Mouse (Mus musculus): ENCODE data around the gene Arid3c. TPM values are rescaled to one million over a fixed set of nuclear protein-coding genes. Genes with fewer than 3 reads are reported as not detected.

Gene Arid3c
- polyA plus RNA-seq, 1 experiment from 2014 or later: 0.20 TPM

DNA sequence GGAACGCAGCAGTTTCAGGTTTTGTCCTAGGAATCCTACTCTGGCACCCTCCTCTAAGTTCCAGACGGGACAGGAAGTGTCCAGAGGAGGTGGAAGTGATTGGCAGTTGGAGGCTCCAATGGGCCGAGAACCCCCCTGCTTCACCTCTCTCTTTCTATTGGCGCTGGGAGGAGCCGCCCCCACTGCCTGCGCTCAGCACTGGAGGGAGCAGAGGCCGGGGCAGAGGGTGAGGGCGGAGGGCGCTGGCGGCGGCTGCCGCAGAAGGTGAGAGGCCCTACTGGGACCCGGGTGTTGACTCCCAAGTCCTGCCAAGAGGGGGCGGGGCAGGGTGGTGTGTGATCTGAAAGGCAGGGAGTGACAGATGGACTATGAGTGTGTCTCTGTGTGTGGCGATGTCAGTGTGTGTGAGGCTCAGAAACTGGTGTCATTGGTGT is 29.4 kb upstream of the Arid3c start:
- H3K4me3 ChIP-seq: peak overlapping the region; percentile 61
- under 1% methylated on average over 15 of the region's 15 CpGs for WGBS
- peak overlapping the region; percentile 82 for H3K9ac ChIP-seq
- H3K27me3 ChIP-seq: no peaks in the 10 kb centered on the region
- H3K4me2 ChIP-seq: peak overlapping the region; percentile 95
- H3K36me3 ChIP-seq: peaks cover 24% of the 10 kb centered on the region
- peaks cover 49% of the 10 kb centered on the region for H3K4me1 ChIP-seq
- peak overlapping the region; percentile 99 for H3K27ac ChIP-seq
- H3K9me3 ChIP-seq: no peaks in the 10 kb centered on the region
- peak; percentile 82 for ATAC-seq (ENCODE audit: insufficient number of reproducible peaks, insufficient read depth, low FRiP score, low TSS enrichment, low read depth)

DNA sequence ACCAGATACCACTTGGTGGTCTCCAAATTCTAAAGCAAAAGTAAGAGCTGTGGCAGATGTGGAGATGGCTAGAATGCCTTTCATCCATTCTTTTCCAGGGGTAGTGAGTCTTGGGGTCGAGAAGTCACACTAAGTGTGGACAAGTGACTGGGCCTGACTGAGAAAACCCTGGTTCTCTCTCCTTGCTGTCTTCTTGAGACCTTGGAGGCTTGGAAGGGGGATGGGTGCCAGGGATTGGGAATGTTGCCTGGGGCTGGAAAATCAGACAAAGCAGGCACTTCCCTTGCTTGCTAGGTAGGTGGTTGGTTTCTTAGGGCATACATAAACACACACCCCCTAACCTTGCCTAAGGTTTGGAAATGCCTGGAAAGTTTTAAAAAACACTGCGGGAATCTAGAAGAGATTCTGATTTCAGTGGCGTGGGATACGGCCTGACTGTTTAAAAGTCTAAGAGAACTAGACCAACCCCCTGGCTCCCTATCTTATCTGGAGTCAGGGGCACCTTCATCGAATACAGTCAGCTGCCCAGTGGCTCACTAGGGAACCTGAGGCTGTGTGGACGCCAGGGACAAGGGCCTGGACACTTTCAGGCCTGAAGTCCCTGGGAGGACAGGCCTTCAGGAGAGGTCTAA is 28.8 kb upstream of the Arid3c start:
- Histone ChIP-seq H3K4me2 (peak overlapping the region; percentile 95), H3K9ac (peak overlapping the region; percentile 82), H3K9me3 (no peaks in the 10 kb centered on the region), H3K36me3 (peaks cover 24% of the 10 kb centered on the region), H3K27me3 (no peaks in the 10 kb centered on the region), H3K4me1 (peaks cover 52% of the 10 kb centered on the region), H3K27ac (peak overlapping the region; percentile 99), H3K4me3 (peak overlapping the region; percentile 61)
- ATAC-seq (ENCODE audit: insufficient number of reproducible peaks, insufficient read depth, low FRiP score, low TSS enrichment, low read depth): no peak
- WGBS: 32% methylated on average over 6 of the region's 6 CpGs

DNA sequence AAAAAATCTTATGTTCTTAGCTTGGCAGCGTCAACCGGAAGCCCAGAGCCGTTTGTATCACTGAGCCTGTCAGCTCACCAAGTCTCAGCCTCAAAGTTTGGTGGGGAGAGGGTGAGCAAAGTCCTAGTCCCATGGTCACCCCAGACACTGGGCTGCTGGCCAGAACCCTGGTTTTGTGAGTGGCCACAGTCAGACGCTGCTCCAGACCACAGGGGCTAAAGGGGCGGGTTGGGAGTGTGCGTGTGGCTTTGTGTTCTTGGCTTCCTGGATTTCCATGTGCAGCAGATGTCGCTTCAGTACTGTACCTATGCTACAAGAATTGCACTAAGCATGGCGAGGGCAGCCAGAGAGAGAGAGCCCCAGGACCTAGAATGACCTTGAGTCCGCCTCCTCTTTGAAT is 28.3 kb upstream of the Arid3c start:
- no peak for ATAC-seq (ENCODE audit: insufficient number of reproducible peaks, insufficient read depth, low FRiP score, low TSS enrichment, low read depth)
- Histone ChIP-seq H3K4me1 (peaks cover 56% of the 10 kb centered on the region), H3K36me3 (peaks cover 24% of the 10 kb centered on the region), H3K27ac (peak overlapping the region; percentile 99), H3K27me3 (no peaks in the 10 kb centered on the region), H3K4me2 (no peak overlapping the region), H3K4me3 (no peak overlapping the region), H3K9me3 (no peaks in the 10 kb centered on the region), H3K9ac (peak overlapping the region; percentile 82; the same call in 1 of the 2 replicates)
- WGBS: 81% methylated on average over 9 of the region's 9 CpGs

DNA sequence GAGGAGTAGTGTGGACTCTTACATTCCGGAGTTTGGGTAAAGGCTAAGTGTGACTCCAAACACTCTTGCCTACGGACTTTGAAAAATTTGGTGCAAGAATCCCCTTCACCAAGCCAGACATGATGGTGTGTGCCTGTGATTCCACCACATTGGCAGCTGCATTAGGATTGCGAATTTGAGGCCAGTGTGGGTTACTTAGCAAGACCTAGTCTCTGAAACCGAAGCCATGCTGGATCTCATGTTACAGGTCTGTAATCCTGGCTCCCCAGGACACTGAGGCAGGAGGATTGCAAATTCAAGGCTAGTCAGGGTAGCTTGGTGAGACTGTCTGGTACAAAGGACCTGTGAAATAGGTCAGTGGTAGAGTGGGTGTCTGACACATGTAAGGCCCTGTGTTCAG is 27.8 kb upstream of the Arid3c start:
- WGBS: 90% methylated on average over 4 of the region's 4 CpGs
- Histone ChIP-seq H3K27me3 (no peaks in the 10 kb centered on the region), H3K4me1 (peaks cover 53% of the 10 kb centered on the region), H3K9ac (no peak overlapping the region), H3K4me3 (no peak overlapping the region), H3K4me2 (no peak overlapping the region), H3K27ac (0 out of 2 replicates have a peak overlapping the region, but pooled peaks have one; percentile 99), H3K36me3 (peaks cover 24% of the 10 kb centered on the region), H3K9me3 (no peaks in the 10 kb centered on the region)
- ATAC-seq (ENCODE audit: insufficient number of reproducible peaks, insufficient read depth, low FRiP score, low TSS enrichment, low read depth): no peak

DNA sequence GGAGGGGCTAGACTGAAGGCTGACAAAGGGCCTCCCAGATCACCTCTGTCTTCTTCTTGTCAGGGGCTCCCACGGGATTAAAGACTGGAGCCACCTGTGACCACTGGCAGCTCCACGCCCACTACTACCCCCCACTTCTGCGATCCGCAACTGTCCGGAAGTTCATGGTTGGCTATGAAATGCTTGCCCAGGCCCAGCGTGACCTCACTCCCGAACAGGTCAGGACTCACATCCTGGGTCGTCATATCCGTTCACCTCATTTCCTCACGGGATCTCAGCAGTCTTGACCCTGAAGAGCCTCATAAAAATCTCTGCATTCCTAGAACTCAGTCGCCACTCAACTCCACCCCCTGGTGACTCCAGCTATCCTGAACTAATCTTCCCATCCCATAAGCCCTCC is 27.1 kb upstream of the Arid3c start:
- WGBS: 84% methylated on average over 11 of the region's 11 CpGs
- no peak for ATAC-seq (ENCODE audit: insufficient number of reproducible peaks, insufficient read depth, low FRiP score, low TSS enrichment, low read depth)
- no peak overlapping the region for H3K9ac ChIP-seq
- H3K4me1 ChIP-seq: peaks cover 48% of the 10 kb centered on the region
- peaks cover 24% of the 10 kb centered on the region for H3K36me3 ChIP-seq
- H3K27ac ChIP-seq: no peak overlapping the region
- no peak overlapping the region for H3K4me3 ChIP-seq
- no peaks in the 10 kb centered on the region for H3K9me3 ChIP-seq
- no peak overlapping the region for H3K4me2 ChIP-seq
- H3K27me3 ChIP-seq: no peaks in the 10 kb centered on the region

DNA sequence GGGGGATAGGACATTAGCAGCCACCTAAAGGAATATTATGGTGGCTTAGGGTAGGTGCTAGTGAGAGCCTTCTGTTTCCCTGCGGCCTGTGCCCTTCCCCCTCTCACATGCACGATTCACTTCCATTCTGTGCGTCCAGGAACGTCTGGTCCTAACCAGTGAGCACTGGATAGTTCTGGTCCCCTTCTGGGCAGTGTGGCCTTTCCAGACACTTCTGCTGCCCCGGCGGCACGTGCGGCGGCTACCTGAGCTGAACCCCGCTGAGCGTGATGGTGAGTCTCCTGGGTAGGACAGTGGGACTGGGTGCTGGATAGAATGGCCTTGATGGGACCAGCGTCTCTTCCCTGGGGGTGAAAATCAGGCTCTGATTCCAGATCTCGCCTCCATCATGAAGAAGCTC is 26.4 kb upstream of the Arid3c start:
- H3K4me3 ChIP-seq: no peak overlapping the region
- peaks cover 42% of the 10 kb centered on the region for H3K4me1 ChIP-seq
- H3K4me2 ChIP-seq: no peak overlapping the region
- H3K9ac ChIP-seq: no peak overlapping the region
- no peaks in the 10 kb centered on the region for H3K9me3 ChIP-seq
- ATAC-seq (ENCODE audit: insufficient number of reproducible peaks, insufficient read depth, low FRiP score, low TSS enrichment, low read depth): no peak
- H3K27ac ChIP-seq: no peak overlapping the region
- 88% methylated on average over 13 of the region's 13 CpGs for WGBS
- no peaks in the 10 kb centered on the region for H3K27me3 ChIP-seq
- peaks cover 24% of the 10 kb centered on the region for H3K36me3 ChIP-seq

DNA sequence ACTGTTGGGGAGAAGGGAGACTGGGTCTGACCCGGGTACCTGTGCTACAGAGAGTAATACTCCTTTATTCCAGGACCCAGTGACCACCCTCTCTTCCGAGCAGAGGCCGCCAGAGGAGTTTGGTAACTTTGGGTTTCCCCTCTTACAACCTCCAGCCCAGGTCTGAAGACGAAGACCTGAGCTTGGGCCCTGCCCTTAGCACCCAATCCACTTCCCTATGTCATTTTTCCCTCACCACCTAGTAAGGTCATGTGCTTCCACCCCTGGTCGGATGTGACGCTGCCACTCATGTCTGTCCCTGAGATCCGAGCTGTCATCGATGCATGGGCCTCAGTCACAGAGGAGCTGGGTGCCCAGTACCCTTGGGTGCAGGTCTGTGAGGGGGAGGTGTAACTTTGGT is 25.5 kb upstream of the Arid3c start:
- H3K27me3 ChIP-seq: no peaks in the 10 kb centered on the region
- peak overlapping the region; percentile 78 for H3K4me2 ChIP-seq
- peaks cover 33% of the 10 kb centered on the region for H3K4me1 ChIP-seq
- H3K27ac ChIP-seq: peak overlapping the region; percentile 28; the same call in 1 of the 2 replicates
- no peak for ATAC-seq (ENCODE audit: insufficient number of reproducible peaks, insufficient read depth, low FRiP score, low TSS enrichment, low read depth)
- WGBS: 81% methylated on average over 8 of the region's 8 CpGs
- peak overlapping the region; percentile 77 for H3K9ac ChIP-seq
- H3K36me3 ChIP-seq: peaks cover 24% of the 10 kb centered on the region
- peak overlapping the region; percentile 65 for H3K4me3 ChIP-seq
- no peaks in the 10 kb centered on the region for H3K9me3 ChIP-seq

DNA sequence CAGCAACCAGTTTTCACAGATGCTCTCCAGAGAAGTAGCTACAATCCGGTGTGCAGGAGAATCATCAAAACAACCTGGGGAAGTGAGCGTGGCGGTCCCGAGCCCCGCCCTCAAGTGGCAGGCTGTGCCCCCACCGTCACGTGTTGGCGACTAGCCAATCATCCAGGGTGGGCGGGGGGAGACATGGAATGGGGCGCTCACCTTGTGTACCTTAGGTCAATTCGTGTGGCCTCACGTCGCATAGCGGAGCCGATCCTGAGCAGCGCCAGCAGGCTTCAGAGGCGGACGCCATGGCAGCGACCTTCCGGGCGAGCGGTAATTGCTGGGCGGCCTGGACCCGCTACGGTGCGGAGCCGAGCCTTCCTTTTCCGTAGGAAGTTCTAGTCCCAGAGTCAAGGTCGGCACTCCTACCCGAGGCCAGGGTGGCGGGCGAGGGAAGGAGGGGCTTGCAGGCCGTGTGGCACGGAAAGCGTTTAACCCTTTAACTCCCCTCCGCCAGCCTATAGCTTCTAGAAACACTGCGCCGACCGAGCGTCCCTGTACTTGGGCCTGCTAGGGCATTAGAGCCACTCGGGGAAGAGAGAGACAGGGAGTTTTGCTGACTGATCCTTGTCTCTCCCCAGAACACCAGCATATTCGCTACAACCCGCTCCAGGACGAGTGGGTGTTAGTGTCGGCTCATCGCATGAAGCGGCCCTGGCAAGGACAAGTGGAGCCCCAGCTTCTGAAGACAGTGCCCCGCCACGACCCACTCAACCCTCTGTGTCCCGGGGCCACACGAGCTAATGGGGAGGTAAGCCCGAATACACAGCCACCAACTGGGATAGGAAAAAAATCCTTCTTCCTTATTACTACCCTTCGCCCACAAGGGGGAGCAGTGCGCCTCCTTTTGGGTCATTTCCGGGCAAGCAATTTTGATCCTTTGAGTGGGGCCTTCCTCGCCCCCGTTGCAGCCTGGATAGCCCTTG is 24.7 kb upstream of the Arid3c start, which contains the start of gene Sigmar1:
Gene Sigmar1, minus strand, starts transcription at position 820 of the 968 bp plus-strand sequence.
- WGBS: 0% methylated on average over 57 of the region's 57 CpGs
- peak within 1 kb of the TSS; percentile 77 for H3K9ac ChIP-seq
- ATAC-seq (ENCODE audit: insufficient number of reproducible peaks, insufficient read depth, low FRiP score, low TSS enrichment, low read depth): peak; percentile 40; the same call in 1 of the 2 replicates
- H3K27me3 ChIP-seq: no peaks in the 10 kb centered on the region
- peak within 1 kb of the TSS; percentile 78 for H3K4me2 ChIP-seq
- no peaks in the 10 kb centered on the region for H3K9me3 ChIP-seq
- peak within 1 kb of the TSS; percentile 65 for H3K4me3 ChIP-seq
- H3K36me3 ChIP-seq: peaks cover 24% of the 10 kb centered on the region
- H3K4me1 ChIP-seq: peaks cover 26% of the 10 kb centered on the region
- H3K27ac ChIP-seq: peak within 1 kb of the TSS; percentile 93

DNA sequence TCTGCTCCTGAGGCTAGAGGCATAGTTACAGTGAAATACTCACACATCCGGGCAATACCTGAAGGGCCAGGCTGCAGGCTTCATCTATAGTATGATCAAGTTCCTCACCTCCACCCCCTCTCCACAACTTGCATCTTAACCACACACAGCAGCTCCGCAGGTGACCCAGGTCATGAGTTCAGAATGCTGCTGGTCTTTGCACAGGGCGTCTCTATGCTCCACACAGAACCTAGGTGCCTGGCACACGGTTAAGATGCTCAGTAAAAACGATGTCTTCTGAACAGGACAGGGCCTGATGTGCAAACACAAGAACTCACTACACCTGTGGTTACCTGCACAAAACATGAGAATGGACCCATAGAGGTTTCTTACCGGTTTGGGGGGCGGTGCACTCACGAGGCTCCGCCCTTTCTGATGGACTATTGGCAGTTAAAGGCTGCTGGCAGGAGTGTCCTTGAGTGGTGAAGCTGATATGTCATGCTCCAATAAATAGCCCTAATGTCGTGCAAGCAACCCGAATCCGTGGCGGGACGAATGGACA is 23.9 kb upstream of the Arid3c start, which contains the start of gene Galt:
Gene Galt, plus strand, starts transcription at position 432 of the 541 bp plus-strand sequence.
- Histone ChIP-seq H3K27ac (peak within 1 kb of the TSS; percentile 93), H3K9ac (peak within 1 kb of the TSS; percentile 77), H3K27me3 (no peaks in the 10 kb centered on the region), H3K36me3 (peaks cover 24% of the 10 kb centered on the region), H3K9me3 (no peaks in the 10 kb centered on the region), H3K4me2 (peak within 1 kb of the TSS; percentile 78), H3K4me3 (peak within 1 kb of the TSS; percentile 65), H3K4me1 (peaks cover 23% of the 10 kb centered on the region)
- ATAC-seq (ENCODE audit: insufficient number of reproducible peaks, insufficient read depth, low FRiP score, low TSS enrichment, low read depth): peak; percentile 16; the same call in 1 of the 2 replicates
- 12% methylated on average over 14 of the region's 14 CpGs for WGBS

DNA sequence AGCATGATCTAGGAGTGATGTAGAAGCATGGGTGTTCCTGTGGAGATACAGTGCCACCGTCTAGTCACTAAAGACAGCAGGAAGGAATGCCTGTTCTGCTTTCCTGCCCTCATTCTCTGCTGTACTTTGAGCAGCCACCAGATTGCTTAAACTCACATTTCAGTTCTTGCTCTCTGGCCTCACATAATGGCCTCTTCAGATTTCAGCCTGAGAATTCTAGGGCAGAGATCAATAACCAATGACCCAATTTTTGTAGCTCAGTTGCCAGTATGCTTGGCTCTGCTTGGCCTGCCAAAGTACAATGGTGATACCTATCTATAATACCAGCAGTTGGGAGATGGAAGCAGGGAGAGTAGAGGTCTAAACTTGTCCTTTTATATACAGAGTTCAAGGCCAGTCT is 14.1 kb upstream of the Arid3c start:
- H3K36me3 ChIP-seq: peaks cover 5% of the 10 kb centered on the region; the same call in 1 of the 2 replicates
- no peak for ATAC-seq (ENCODE audit: insufficient number of reproducible peaks, insufficient read depth, low FRiP score, low TSS enrichment, low read depth)
- WGBS: 65% methylated on average over 1 of the region's 1 CpGs

DNA sequence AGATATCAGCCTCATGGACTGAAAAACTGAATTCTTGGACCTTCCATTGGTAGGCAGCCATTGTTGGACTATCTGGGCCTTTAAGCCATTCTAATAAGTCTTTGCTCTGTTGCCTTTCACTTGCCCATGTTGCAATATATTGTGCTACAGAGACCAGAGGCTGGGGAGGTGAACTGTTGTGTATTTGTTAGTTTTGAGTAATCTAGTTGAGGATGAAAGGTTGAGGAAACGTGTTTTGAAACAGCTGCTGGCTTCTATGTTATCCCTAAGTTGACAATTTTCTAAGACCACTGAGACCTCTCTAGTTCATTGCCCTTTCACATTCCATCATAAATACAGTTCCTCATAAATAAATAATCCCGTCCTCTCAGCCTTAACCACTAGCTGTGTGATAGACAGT is 13.2 kb upstream of the Arid3c start:
- H3K27ac ChIP-seq: no peak overlapping the region
- ATAC-seq (ENCODE audit: insufficient number of reproducible peaks, insufficient read depth, low FRiP score, low TSS enrichment, low read depth): no peak
- 80% methylated on average over 2 of the region's 2 CpGs for WGBS
- no peak overlapping the region for H3K4me3 ChIP-seq
- H3K4me2 ChIP-seq: no peak overlapping the region
- H3K9me3 ChIP-seq: peaks cover 17% of the 10 kb centered on the region
- peaks cover 16% of the 10 kb centered on the region for H3K4me1 ChIP-seq
- H3K9ac ChIP-seq: no peak overlapping the region
- peaks cover 7% of the 10 kb centered on the region for H3K36me3 ChIP-seq
- no peaks in the 10 kb centered on the region for H3K27me3 ChIP-seq

More for the DNA sequence above, 14.1 kb upstream of the Arid3c start:
- Histone ChIP-seq H3K9me3 (peaks cover 17% of the 10 kb centered on the region), H3K27ac (no peak overlapping the region), H3K4me1 (peaks cover 9% of the 10 kb centered on the region), H3K4me3 (no peak overlapping the region), H3K27me3 (no peaks in the 10 kb centered on the region), H3K4me2 (no peak overlapping the region), H3K9ac (no peak overlapping the region)

All from embryonic facial prominence, embryonic 13.5 days (tissue).